Comparison of ENCODE assay signal across 7 mouse cellular contexts in genomic region chr17:25844396-25844901, GRCm38 (mm10). TPM values are rescaled to one million over a fixed set of nuclear protein-coding genes. Genes with fewer than 3 reads are reported as not detected.
DNase-seq lines count a peak whose midpoint lies in the region; ATAC-seq lines count a peak whose summit lies in the region.

TSS of gene Rhot2 (minus strand) at chr17:25844851.

- H3K36me3 ChIP-seq in embryonic facial prominence, embryonic 12.5 days, result peaks cover 56% of the 10 kb centered on the region
- peaks cover 79% of the 10 kb centered on the region for H3K36me3 ChIP-seq in limb, embryonic 13.5 days
- H3K36me3 ChIP-seq in midbrain, embryonic 16.5 days (ENCODE audit: control insufficient read depth, insufficient read depth, low read length), result peaks cover 26% of the 10 kb centered on the region

- peak within 1 kb of the TSS; percentile 91 for H3K4me2 ChIP-seq in embryonic facial prominence, embryonic 12.5 days (replicated peaks)
- H3K4me2 ChIP-seq in limb, embryonic 13.5 days (replicated peaks), result peak within 1 kb of the TSS; percentile 91
- H3K4me2 ChIP-seq in midbrain, embryonic 16.5 days (ENCODE audit: low read length), result peak within 1 kb of the TSS; percentile 95

- peak; percentile 95 for DNase-seq in adrenal gland, postnatal 25 days
- peak; percentile 97 to 98 for DNase-seq in heart, adult 18-20 months
- DNase-seq in kidney, adult 8-10 months, result peak; percentile 95 to 96
- DNase-seq in spleen, postnatal 10 days (ENCODE audit: low spot score in 2 of 2), result peak; percentile 86 to 97

- H3K4me3 ChIP-seq in embryonic facial prominence, embryonic 12.5 days, result peak within 1 kb of the TSS; percentile 85
- H3K4me3 ChIP-seq in limb, embryonic 13.5 days, result peak within 1 kb of the TSS; percentile 84
- H3K4me3 ChIP-seq in midbrain, embryonic 16.5 days (ENCODE audit: low read depth, low read length), result peak within 1 kb of the TSS; percentile 89

- peak within 1 kb of the TSS; percentile 82 for H3K27ac ChIP-seq in embryonic facial prominence, embryonic 12.5 days
- peak within 1 kb of the TSS; percentile 80 for H3K27ac ChIP-seq in limb, embryonic 13.5 days
- peak within 1 kb of the TSS; percentile 75 for H3K27ac ChIP-seq in midbrain, embryonic 16.5 days (ENCODE audit: low read length)

- WGBS in embryonic facial prominence, embryonic 12.5 days, result 1% methylated on average over 21 of the region's 21 CpGs
- under 1% methylated on average over 19 of the region's 21 CpGs for WGBS in limb, embryonic 13.5 days
- WGBS in midbrain, embryonic 16.5 days, result under 1% methylated on average over 21 of the region's 21 CpGs

- H3K27me3 ChIP-seq in embryonic facial prominence, embryonic 12.5 days, result no peaks in the 10 kb centered on the region
- H3K27me3 ChIP-seq in limb, embryonic 13.5 days, result no peaks in the 10 kb centered on the region
- no peaks in the 10 kb centered on the region for H3K27me3 ChIP-seq in midbrain, embryonic 16.5 days (ENCODE audit: control insufficient read depth, insufficient read depth, low read depth, low read length)

- H3K4me1 ChIP-seq in embryonic facial prominence, embryonic 12.5 days, result peaks cover 11% of the 10 kb centered on the region
- H3K4me1 ChIP-seq in limb, embryonic 13.5 days, result peaks cover 19% of the 10 kb centered on the region
- H3K4me1 ChIP-seq in midbrain, embryonic 16.5 days (ENCODE audit: control insufficient read depth, insufficient read depth, low read length), result peaks cover 15% of the 10 kb centered on the region

- peak within 1 kb of the TSS; percentile 91 for H3K9ac ChIP-seq in embryonic facial prominence, embryonic 12.5 days
- peak within 1 kb of the TSS; percentile 92 for H3K9ac ChIP-seq in limb, embryonic 13.5 days
- peak within 1 kb of the TSS; percentile 84 for H3K9ac ChIP-seq in midbrain, embryonic 16.5 days (ENCODE audit: low read depth, low read length)

- ATAC-seq in embryonic facial prominence, embryonic 12.5 days (ENCODE audit: insufficient number of reproducible peaks, insufficient read depth, low FRiP score, low TSS enrichment), result peak; percentile 90
- ATAC-seq in limb, embryonic 13.5 days (ENCODE audit: low FRiP score, low read depth), result peak; percentile 93
- peak; percentile 96 for ATAC-seq in midbrain, embryonic 16.5 days

- H3K9me3 ChIP-seq in embryonic facial prominence, embryonic 12.5 days, result no peaks in the 10 kb centered on the region
- H3K9me3 ChIP-seq in limb, embryonic 13.5 days, result no peaks in the 10 kb centered on the region
- H3K9me3 ChIP-seq in midbrain, embryonic 16.5 days (replicated peaks; ENCODE audit: control insufficient read depth, low read length, poor library complexity, severe bottlenecking), result no peaks in the 10 kb centered on the region

RNA-seq across cellular contexts. Expression of gene Rhot2, which starts in this region (rescaled TPM):
- 124 and 130 TPM in 2 replicates for total RNA-seq in adrenal gland, postnatal 25 days (2021)
- 23.0 and 26.9 TPM in 2 replicates for polyA plus RNA-seq in embryonic facial prominence, embryonic 12.5 days (2016; fragmentation: Nextera tagmentation; extraction: Ambion mirVana)
- 100 to 1,000 TPM; 138 to 140 TPM for total RNA-seq in heart, adult 18-20 months (2021)
- polyA plus RNA-seq in limb, embryonic 13.5 days (2015; fragmentation: Nextera tagmentation; extraction: Ambion mirVana), result 25.7 and 26.8 TPM in 2 replicates
- polyA plus RNA-seq in midbrain, embryonic 16.5 days (2015; fragmentation: Nextera tagmentation; extraction: Ambion mirVana), result 15.2 and 16.7 TPM in 2 replicates

Comparison
In these comparisons a context has a peak if more than half of its experiments do, and no peak if none do; other contexts are left out.
1. Peak in every context shown above with its lines: DNase-seq, ATAC-seq, H3K4me3 ChIP-seq and H3K27ac ChIP-seq.